Mouse (Mus musculus) forebrain, embryonic 13.5 days (tissue): Measurements from ENCODE around the gene Setd4. TPM values are rescaled to one million over a fixed set of nuclear protein-coding genes. Genes with fewer than 3 reads are reported as not detected.

Experiments used
- ATAC-seq: fragments of 200-750 bp; cut with Nextera tagmentation; 2 replicates; pipeline ENCODE4 v1.8.0; 2017
- H3K27ac ChIP-seq: fragments of 300-500 bp; sonication (generic); 2 replicates; pipeline ENCODE4 v1.5.1; 2015; ENCODE audit warnings: inconsistent platforms, mild to moderate bottlenecking, moderate library complexity
- H3K27me3 ChIP-seq: fragments of 300-500 bp; sonication (generic); 2 replicates; pipeline ENCODE4 v1.6.1; 2015; ENCODE audit warnings: mild to moderate bottlenecking, inconsistent platforms
- H3K36me3 ChIP-seq: fragments of 300-500 bp; sonication (generic); 2 replicates; pipeline ENCODE4 v1.6.1; 2015; ENCODE audit warnings: mild to moderate bottlenecking, inconsistent platforms; ENCODE audit not compliant: poor library complexity, severe bottlenecking
- H3K4me1 ChIP-seq: fragments of 300-500 bp; sonication (generic); 2 replicates; pipeline ENCODE4 v1.6.1; 2015; ENCODE audit warnings: inconsistent platforms
- H3K4me2 ChIP-seq: fragments of 300-500 bp; sonication (generic); 2 replicates; pipeline ENCODE4 v1.6.1; 2015; ENCODE audit warnings: inconsistent platforms, mild to moderate bottlenecking, moderate library complexity
- H3K4me3 ChIP-seq: fragments of 300-500 bp; sonication (generic); 2 replicates; pipeline ENCODE4 v1.5.1; 2015; ENCODE audit warnings: mild to moderate bottlenecking, inconsistent platforms
- H3K9ac ChIP-seq: fragments of 300-500 bp; sonication (generic); 2 replicates; pipeline ENCODE4 v1.6.1; 2015; ENCODE audit warnings: mild to moderate bottlenecking, inconsistent platforms
- H3K9me3 ChIP-seq: fragments of 300-500 bp; sonication (generic); replicated peaks from 2 replicates; pipeline ENCODE4 v1.6.1; 2016; ENCODE audit warnings: inconsistent platforms
- WGBS: fragments of 180-500 bp; shearing (Covaris S2); methylation state at CpG from one replicate; pipeline ENCODE4 v1.1.7; 2015; 5-methylcytosine and 5-hydroxymethylcytosine counted together
- polyA plus RNA-seq: library from polyadenylated mRNA; unstranded; fragments of >200 nt; fragmentation: Nextera tagmentation; extraction: Ambion mirVana; gene quantifications from 2 replicates; pipeline ENCODE4 v1.2.1, GENCODE M21; 2015

Setd4 gene
- polyA plus RNA-seq, 1 experiment from 2014 or later: 16.0 TPM

GRCm38 (mm10) chr16:93607669-93608101 lies 3.8 kb upstream of the Setd4 start:
- Histone ChIP-seq H3K27me3 (no peaks in the 10 kb centered on the region), H3K27ac (peak overlapping the region; percentile 51; the same call in 1 of the 2 replicates), H3K4me1 (peaks cover 25% of the 10 kb centered on the region), H3K9me3 (no peaks in the 10 kb centered on the region), H3K4me3 (peak overlapping the region; percentile 73), H3K4me2 (peak overlapping the region; percentile 86), H3K9ac (peak overlapping the region; percentile 81), H3K36me3 (peaks cover 31% of the 10 kb centered on the region)
- peak; percentile 37 for ATAC-seq
- WGBS: under 1% methylated on average over 32 of the region's 32 CpGs

GRCm38 (mm10) chr16:93606146-93606545 lies 2.3 kb upstream of the Setd4 start:
- Histone ChIP-seq H3K9ac (no peak overlapping the region), H3K9me3 (no peaks in the 10 kb centered on the region), H3K4me2 (no peak overlapping the region), H3K36me3 (peaks cover 19% of the 10 kb centered on the region), H3K27me3 (no peaks in the 10 kb centered on the region), H3K27ac (no peak overlapping the region), H3K4me1 (peaks cover 25% of the 10 kb centered on the region), H3K4me3 (no peak overlapping the region)
- ATAC-seq: no peak
- 84% methylated on average over 7 of the region's 7 CpGs for WGBS

GRCm38 (mm10) chr16:93605553-93605952 lies 1.7 kb upstream of the Setd4 start, which contains the start of gene Cbr1:
Gene Cbr1, plus strand, starts transcription at chr16:93605853.
- Histone ChIP-seq H3K4me1 (peaks cover 25% of the 10 kb centered on the region), H3K27ac (peak within 1 kb of the TSS; percentile 91; the same call in 1 of the 2 replicates), H3K9me3 (no peaks in the 10 kb centered on the region), H3K4me3 (peak within 1 kb of the TSS; percentile 63), H3K9ac (peak within 1 kb of the TSS; percentile 83), H3K27me3 (no peaks in the 10 kb centered on the region), H3K36me3 (peaks cover 15% of the 10 kb centered on the region), H3K4me2 (peak within 1 kb of the TSS; percentile 84)
- ATAC-seq: no peak
- WGBS: 70% methylated on average over 4 of the region's 4 CpGs

- ATAC-seq: no peak
- H3K4me3 ChIP-seq: peak overlapping the region; percentile 63
- peak overlapping the region; percentile 91 for H3K27ac ChIP-seq
- peaks cover 25% of the 10 kb centered on the region for H3K4me1 ChIP-seq
- H3K27me3 ChIP-seq: no peaks in the 10 kb centered on the region
- peaks cover 5% of the 10 kb centered on the region; the same call in 1 of the 2 replicates for H3K36me3 ChIP-seq
- 4% methylated on average over 16 of the region's 16 CpGs for WGBS
- no peaks in the 10 kb centered on the region for H3K9me3 ChIP-seq
- peak overlapping the region; percentile 84 for H3K4me2 ChIP-seq
- peak overlapping the region; percentile 83 for H3K9ac ChIP-seq
Observed at GRCm38 (mm10) chr16:93604481-93604969, 662 bp upstream of the Setd4 start.

GRCm38 (mm10) chr16:93599461-93599860 lies 4.4 kb downstream of the Setd4 start:
- peaks cover 30% of the 10 kb centered on the region for H3K36me3 ChIP-seq
- no peaks in the 10 kb centered on the region for H3K27me3 ChIP-seq
- H3K4me3 ChIP-seq: no peak overlapping the region
- peaks cover 3% of the 10 kb centered on the region for H3K4me1 ChIP-seq
- no peak overlapping the region for H3K9ac ChIP-seq
- H3K4me2 ChIP-seq: no peak overlapping the region
- no peak overlapping the region for H3K27ac ChIP-seq
- ATAC-seq: no peak
- 91% methylated on average over 6 of the region's 6 CpGs for WGBS
- no peaks in the 10 kb centered on the region for H3K9me3 ChIP-seq

GRCm38 (mm10) chr16:93597551-93597950 lies 6.3 kb downstream of the Setd4 start:
- no peak overlapping the region for H3K4me2 ChIP-seq
- no peaks in the 10 kb centered on the region for H3K4me1 ChIP-seq
- peaks cover 45% of the 10 kb centered on the region for H3K36me3 ChIP-seq
- H3K9ac ChIP-seq: no peak overlapping the region
- H3K27ac ChIP-seq: no peak overlapping the region
- 91% methylated on average over 9 of the region's 9 CpGs for WGBS
- no peaks in the 10 kb centered on the region for H3K9me3 ChIP-seq
- no peak for ATAC-seq
- no peaks in the 10 kb centered on the region for H3K27me3 ChIP-seq
- no peak overlapping the region for H3K4me3 ChIP-seq

GRCm38 (mm10) chr16:93596807-93597206 lies 7.1 kb downstream of the Setd4 start:
- ATAC-seq: no peak
- no peak overlapping the region for H3K9ac ChIP-seq
- no peak overlapping the region for H3K27ac ChIP-seq
- H3K36me3 ChIP-seq: peaks cover 45% of the 10 kb centered on the region
- 92% methylated on average over 7 of the region's 7 CpGs for WGBS
- no peak overlapping the region for H3K4me3 ChIP-seq
- H3K4me1 ChIP-seq: no peaks in the 10 kb centered on the region
- H3K4me2 ChIP-seq: no peak overlapping the region
- H3K27me3 ChIP-seq: no peaks in the 10 kb centered on the region
- H3K9me3 ChIP-seq: no peaks in the 10 kb centered on the region

- Histone ChIP-seq H3K4me2 (no peak overlapping the region), H3K4me3 (no peak overlapping the region), H3K4me1 (no peaks in the 10 kb centered on the region), H3K36me3 (peaks cover 49% of the 10 kb centered on the region), H3K27me3 (no peaks in the 10 kb centered on the region), H3K27ac (no peak overlapping the region), H3K9ac (no peak overlapping the region), H3K9me3 (no peaks in the 10 kb centered on the region)
- WGBS: 95% methylated on average over 5 of the region's 5 CpGs
- ATAC-seq: no peak
Observed at GRCm38 (mm10) chr16:93595766-93596165, 8.1 kb downstream of the Setd4 start.

GRCm38 (mm10) chr16:93594448-93594847 lies 9.4 kb downstream of the Setd4 start:
- H3K27me3 ChIP-seq: no peaks in the 10 kb centered on the region
- 94% methylated on average over 10 of the region's 10 CpGs for WGBS
- H3K9me3 ChIP-seq: no peaks in the 10 kb centered on the region
- no peak for ATAC-seq
- H3K4me3 ChIP-seq: no peak overlapping the region
- no peaks in the 10 kb centered on the region for H3K4me1 ChIP-seq
- H3K36me3 ChIP-seq: peaks cover 62% of the 10 kb centered on the region
- no peak overlapping the region for H3K4me2 ChIP-seq
- H3K9ac ChIP-seq: no peak overlapping the region
- no peak overlapping the region for H3K27ac ChIP-seq

GRCm38 (mm10) chr16:93593406-93593805 lies 10.5 kb downstream of the Setd4 start:
- no peak for ATAC-seq
- Histone ChIP-seq H3K27me3 (no peaks in the 10 kb centered on the region), H3K27ac (no peak overlapping the region), H3K9me3 (no peaks in the 10 kb centered on the region), H3K4me1 (no peaks in the 10 kb centered on the region), H3K4me3 (no peak overlapping the region), H3K36me3 (peaks cover 64% of the 10 kb centered on the region), H3K4me2 (no peak overlapping the region), H3K9ac (no peak overlapping the region)
- WGBS: 94% methylated on average over 8 of the region's 8 CpGs

- no peak for ATAC-seq
- Histone ChIP-seq H3K9ac (no peak overlapping the region), H3K4me2 (no peak overlapping the region), H3K36me3 (peaks cover 57% of the 10 kb centered on the region), H3K4me1 (no peaks in the 10 kb centered on the region), H3K4me3 (no peak overlapping the region), H3K27me3 (no peaks in the 10 kb centered on the region), H3K27ac (no peak overlapping the region), H3K9me3 (no peaks in the 10 kb centered on the region)
- WGBS: 94% methylated on average over 3 of the region's 3 CpGs
Observed at GRCm38 (mm10) chr16:93592711-93593110, 11.2 kb downstream of the Setd4 start.

GRCm38 (mm10) chr16:93591450-93592430 lies 12.1 kb downstream of the Setd4 start:
- H3K9me3 ChIP-seq: no peaks in the 10 kb centered on the region
- 95% methylated on average over 19 of the region's 20 CpGs for WGBS
- no peak overlapping the region for H3K9ac ChIP-seq
- H3K4me3 ChIP-seq: no peak overlapping the region
- no peaks in the 10 kb centered on the region for H3K4me1 ChIP-seq
- no peak overlapping the region for H3K4me2 ChIP-seq
- no peaks in the 10 kb centered on the region for H3K27me3 ChIP-seq
- H3K27ac ChIP-seq: no peak overlapping the region
- ATAC-seq: no peak
- peaks cover 55% of the 10 kb centered on the region for H3K36me3 ChIP-seq
